Mouse (Mus musculus): Measurements from ENCODE around the gene Ccdc50.

- TF ChIP-seq CTCF (IDR thresholded peaks at IDR 0.05; ENCODE audit: control insufficient read depth, insufficient read depth, low read length) (no peak), POLR2A (IDR thresholded peaks at IDR 0.05; ENCODE audit: borderline replicate concordance, control insufficient read depth, low read depth, low read length) (no peak)
These were observed 15.4 kb downstream of the Ccdc50 start for GRCm38 (mm10) chr16:27404107-27404506.

All from bone marrow, adult 2 months (tissue).